Mouse (Mus musculus) cerebellum, adult 2 months (tissue): ENCODE data around the gene Ffar3. TPM values are rescaled to one million over a fixed set of nuclear protein-coding genes. Genes with fewer than 3 reads are reported as not detected.

Experiments used
- DNase-seq, 2 experiments: peaks; one replicate each; pipeline ENCODE4 v3.0.0; 2021
- H3K27ac ChIP-seq: fragments of 200-500 bp; 2 replicates; pipeline ENCODE4 v1.5.1; 2012; ENCODE audit warnings: low read length, control low read depth, inconsistent platforms; ENCODE audit not compliant: insufficient read depth
- H3K27me3 ChIP-seq: fragments of 200-500 bp; 2 replicates; pipeline ENCODE4 v1.6.1; 2012; ENCODE audit warnings: inconsistent platforms, mild to moderate bottlenecking, low read length, moderate library complexity; ENCODE audit not compliant: control insufficient read depth, insufficient read depth
- H3K4me1 ChIP-seq: fragments of 200-500 bp; 2 replicates; pipeline ENCODE4 v1.6.1; 2011; ENCODE audit warnings: low read length; ENCODE audit not compliant: control insufficient read depth, insufficient read depth
- H3K4me3 ChIP-seq: fragments of 200-500 bp; replicated peaks from 2 replicates; pipeline ENCODE3; 2011; ENCODE audit warnings: mild to moderate bottlenecking, low read depth, low read length, control low read depth; ENCODE audit not compliant: insufficient read depth
- CTCF ChIP-seq: fragments of 200-500 bp; IDR thresholded peaks from 2 replicates; pipeline ENCODE4 v1.5.1; 2011; ENCODE audit warnings: low read depth, mild to moderate bottlenecking, control low read depth, low read length, moderate library complexity, borderline replicate concordance; ENCODE audit not compliant: insufficient read depth
- POLR2A ChIP-seq: fragments of 200-500 bp; IDR thresholded peaks from 2 replicates; pipeline ENCODE4 v1.6.1; 2011; ENCODE audit warnings: low read length, control low read depth, borderline replicate concordance; ENCODE audit not compliant: insufficient read depth
- WGBS: fragments of 180-500 bp; shearing (Covaris S2); methylation state at CpG from one replicate; pipeline ENCODE4 v1.1.7; 2018; 5-methylcytosine and 5-hydroxymethylcytosine counted together
- polyA plus RNA-seq: library from polyadenylated mRNA; depleted of rRNA; stranded (reverse); fragments of >200 nt; gene quantifications from 2 replicates; pipeline ENCODE4 v1.2.3, GENCODE M21; 2012

Ffar3 gene
- polyA plus RNA-seq, 1 experiment = not detected

DNA sequence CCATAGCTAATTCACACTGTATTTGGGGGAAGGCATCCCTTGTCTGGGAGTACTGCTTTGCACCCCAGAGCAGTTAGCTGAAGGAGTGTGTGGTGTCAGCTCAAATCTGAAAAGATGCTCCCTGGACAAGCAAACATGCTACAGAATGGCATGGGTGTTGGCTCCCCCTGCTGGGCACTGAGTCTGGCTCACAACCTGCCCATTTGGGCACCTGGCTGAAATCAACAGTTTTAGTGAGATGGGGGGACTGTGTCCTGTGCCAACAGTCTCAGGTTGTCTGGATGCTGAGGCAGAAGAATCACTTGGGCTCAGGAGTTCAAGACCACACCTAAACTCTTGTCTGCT, 3.3 kb upstream of the Ffar3 start:
- Histone ChIP-seq H3K27ac (no peak overlapping the region), H3K4me1 (no peaks in the 10 kb centered on the region), H3K27me3 (no peaks in the 10 kb centered on the region), H3K4me3 (no peak overlapping the region)
- peak; percentile 37 to 44 for DNase-seq
- peak; percentile 62 for TF ChIP-seq CTCF
- TF ChIP-seq POLR2A = no peak

- Histone ChIP-seq H3K4me1 (no peaks in the 10 kb centered on the region), H3K27me3 (no peaks in the 10 kb centered on the region), H3K27ac (no peak overlapping the region), H3K4me3 (no peak overlapping the region)
- no peak for DNase-seq
- TF ChIP-seq CTCF (no peak), POLR2A (no peak)
- WGBS = 78% methylated on average over 1 of the region's 1 CpGs
Observed at GRCm38 (mm10) chr7:30857746-30858145, 1.8 kb upstream of the Ffar3 start.

GRCm38 (mm10) chr7:30851421-30851820, 4.6 kb downstream of the Ffar3 start:
- no peak overlapping the region for H3K4me3 ChIP-seq
- no peaks in the 10 kb centered on the region for H3K27me3 ChIP-seq
- DNase-seq = no peak
- H3K27ac ChIP-seq = no peak overlapping the region
- H3K4me1 ChIP-seq = no peaks in the 10 kb centered on the region
- TF ChIP-seq POLR2A (no peak), CTCF (no peak)
- WGBS = 73% methylated on average over 1 of the region's 1 CpGs

DNA sequence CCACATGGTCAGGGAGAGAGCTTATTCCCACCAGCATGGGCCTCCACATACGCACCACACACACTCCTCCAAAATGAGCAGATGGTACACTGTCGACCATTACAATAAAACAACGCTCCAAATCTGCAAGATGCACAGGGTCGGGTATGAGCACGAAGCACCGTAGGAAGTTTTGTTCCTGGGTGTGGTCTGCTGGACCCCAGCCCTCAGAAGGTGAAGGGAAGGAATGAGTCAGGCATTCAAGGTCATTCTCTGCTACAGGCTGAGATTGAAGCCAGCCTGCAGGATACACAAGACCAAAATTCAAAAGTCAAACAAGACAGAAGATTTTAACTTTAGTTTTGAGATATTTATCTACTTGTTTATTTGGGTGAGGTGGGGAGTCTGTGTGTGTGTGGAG, 8.0 kb downstream of the Ffar3 start:
- Histone ChIP-seq H3K27ac (no peak overlapping the region), H3K4me3 (no peak overlapping the region), H3K4me1 (no peaks in the 10 kb centered on the region), H3K27me3 (no peaks in the 10 kb centered on the region)
- DNase-seq = no peak
- TF ChIP-seq CTCF (no peak), POLR2A (no peak)
- 33% methylated on average over 6 of the region's 6 CpGs for WGBS

DNA sequence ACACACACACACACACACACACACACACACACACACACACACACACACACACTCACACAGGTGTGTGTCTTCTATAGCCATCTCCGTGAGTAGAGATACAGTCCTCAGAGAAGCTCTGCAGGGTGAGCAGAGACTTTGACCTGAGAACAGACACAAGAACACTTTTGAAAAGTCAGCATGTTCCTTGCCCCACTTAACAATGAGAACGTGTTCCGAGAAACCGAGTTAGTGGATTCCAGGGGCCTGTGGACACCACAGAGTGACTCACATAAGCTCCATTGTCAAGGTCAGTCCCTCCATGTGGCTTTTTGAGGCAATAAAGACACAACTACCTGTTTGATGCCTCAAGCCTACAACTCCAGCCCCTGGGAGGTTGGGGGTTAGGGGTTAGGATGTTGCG, 8.6 kb downstream of the Ffar3 start:
- WGBS = 64% methylated on average over 5 of the region's 5 CpGs
- Histone ChIP-seq H3K27ac (no peak overlapping the region), H3K4me3 (no peak overlapping the region), H3K27me3 (no peaks in the 10 kb centered on the region), H3K4me1 (no peaks in the 10 kb centered on the region)
- no peak for DNase-seq
- TF ChIP-seq POLR2A (no peak), CTCF (no peak)

GRCm38 (mm10) chr7:30846505-30847053, 9.4 kb downstream of the Ffar3 start:
- Histone ChIP-seq H3K4me3 (no peak overlapping the region), H3K27me3 (no peaks in the 10 kb centered on the region), H3K27ac (no peak overlapping the region), H3K4me1 (no peaks in the 10 kb centered on the region)
- WGBS = 70% methylated on average over 2 of the region's 2 CpGs
- TF ChIP-seq POLR2A (no peak), CTCF (no peak)
- DNase-seq = no peak

- no peaks in the 10 kb centered on the region for H3K4me1 ChIP-seq
- no peak overlapping the region for H3K4me3 ChIP-seq
- no peak overlapping the region for H3K27ac ChIP-seq
- DNase-seq = no peak
- whole genome bisulfite sequencing = 49% methylated on average over 7 of the region's 7 CpGs
- TF ChIP-seq POLR2A = no peak
- no peak for TF ChIP-seq CTCF
- no peaks in the 10 kb centered on the region for H3K27me3 ChIP-seq
Observed at GRCm38 (mm10) chr7:30844676-30845297, 11.2 kb downstream of the Ffar3 start.

- TF ChIP-seq POLR2A (no peak), CTCF (no peak)
- H3K4me3 ChIP-seq = no peak overlapping the region
- no peak for DNase-seq
- no peaks in the 10 kb centered on the region for H3K27me3 ChIP-seq
- no peak overlapping the region for H3K27ac ChIP-seq
- 82% methylated on average over 5 of the region's 5 CpGs for WGBS
- H3K4me1 ChIP-seq = no peaks in the 10 kb centered on the region
Observed at GRCm38 (mm10) chr7:30842092-30842491, 13.9 kb downstream of the Ffar3 start.

GRCm38 (mm10) chr7:30841379-30841778, 14.6 kb downstream of the Ffar3 start:
- Histone ChIP-seq H3K27me3 (no peaks in the 10 kb centered on the region), H3K27ac (no peak overlapping the region), H3K4me1 (no peaks in the 10 kb centered on the region), H3K4me3 (no peak overlapping the region)
- no peak for DNase-seq
- TF ChIP-seq POLR2A (no peak), CTCF (no peak)
- 73% methylated on average over 4 of the region's 4 CpGs for WGBS
